Mouse (Mus musculus) hematopoietic multipotent progenitor cell, adult 10-12 weeks (in vitro differentiated cells): ENCODE measurements around the gene Dhx40. TPM values are rescaled to one million over a fixed set of nuclear protein-coding genes. Genes with fewer than 3 reads are reported as not detected.

Experiments used
- polyA plus RNA-seq: library from polyadenylated mRNA; stranded (reverse); fragments of >175 nt; gene quantifications from 2 replicates; pipeline ENCODE4 v1.2.3, GENCODE M21; 2012; ENCODE audit warnings: low replicate concordance

The Dhx40 gene
- polyA plus RNA-seq, result 7.3 and 8.0 TPM in 2 replicates

DNA sequence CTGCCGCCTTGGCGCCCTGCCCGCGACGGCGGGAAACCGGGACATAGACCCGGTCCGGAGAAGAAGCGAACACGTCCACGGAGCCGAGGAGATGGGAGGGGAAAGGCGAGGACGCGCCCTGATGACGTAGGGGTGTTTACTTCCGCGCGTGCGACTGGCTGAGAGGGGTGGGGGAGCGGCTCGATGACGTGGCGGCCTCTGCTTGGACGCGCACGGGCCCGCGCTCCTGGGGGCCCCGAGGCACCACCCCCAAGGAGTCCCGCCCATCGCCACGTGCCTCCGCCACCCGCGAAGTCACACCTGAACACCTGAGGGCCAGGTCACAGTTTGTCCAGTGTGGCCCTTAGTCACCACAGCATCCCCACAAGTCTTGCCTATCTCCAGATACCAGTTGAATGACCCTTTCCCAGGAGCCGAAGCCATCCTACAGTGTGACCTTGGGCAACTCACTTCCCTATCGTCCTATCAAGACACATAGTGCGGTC is at the start of gene Dhx40:
Dhx40 (minus strand) TSS at position 242 of the 485 bp plus-strand sequence.

GRCm38 (mm10) chr11:86757480-86758371 is 49.8 kb downstream of the Dhx40 start, which contains the start of gene Cltc:
TSS of gene Cltc (minus strand) at chr11:86757565.

Other genes with a start within 250 kb of the Dhx40 start
- gene Vmp1, start 123.9 kb downstream of the Dhx40 start, polyA plus RNA-seq, result 2.9 and 13.3 TPM in 2 replicates
- gene Ptrh2, start 123.8 kb downstream of the Dhx40 start, polyA plus RNA-seq, result 0.27 and 0.94 TPM in 2 replicates
- gene Cltc, start 50.2 kb downstream of the Dhx40 start, polyA plus RNA-seq, result 52.5 and 74.1 TPM in 2 replicates
- gene Ypel2, start 186.0 kb upstream of the Dhx40 start, polyA plus RNA-seq, result 3.4 and 4.6 TPM in 2 replicates